Mouse (Mus musculus): Measurements from ENCODE around the gene Plekhh2.

DNA sequence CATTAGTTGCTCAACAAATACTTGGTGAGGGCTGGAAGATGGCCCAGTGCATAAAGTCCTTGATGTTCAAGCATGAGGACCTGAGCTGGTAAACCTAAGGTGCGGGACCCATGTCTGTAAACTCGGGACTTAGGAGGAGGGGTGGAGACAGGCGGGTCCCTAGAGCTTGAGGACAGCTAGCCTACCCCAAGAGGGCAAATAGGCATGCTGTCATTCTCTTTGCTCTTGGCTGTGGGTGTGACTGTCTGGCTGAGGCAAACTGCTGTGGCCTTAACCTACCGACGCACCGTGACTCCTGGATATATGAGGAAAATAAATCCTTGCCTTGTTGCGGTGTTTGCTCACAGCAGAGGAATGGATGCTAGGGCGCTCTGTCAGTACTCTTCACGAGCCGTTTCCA is 116.0 kb downstream of the Plekhh2 start:
- TF ChIP-seq POLR2A (IDR thresholded peaks at IDR 0.05; ENCODE audit: low read depth, low read length) (no peak), CTCF (IDR thresholded peaks at IDR 0.05; ENCODE audit: borderline replicate concordance, insufficient read depth, low read length) (no peak)
